Mouse (Mus musculus) natural killer cell, adult 2 months (primary cell): ENCODE data around the gene Gm21987.

ENCODE experiments used
- DNase-seq, 2 experiments: peaks; one replicate each; pipeline ENCODE4 v3.0.0; 2022; ENCODE audit warnings: low spot score in 2 of 2

Gene Gm21987

DNA sequence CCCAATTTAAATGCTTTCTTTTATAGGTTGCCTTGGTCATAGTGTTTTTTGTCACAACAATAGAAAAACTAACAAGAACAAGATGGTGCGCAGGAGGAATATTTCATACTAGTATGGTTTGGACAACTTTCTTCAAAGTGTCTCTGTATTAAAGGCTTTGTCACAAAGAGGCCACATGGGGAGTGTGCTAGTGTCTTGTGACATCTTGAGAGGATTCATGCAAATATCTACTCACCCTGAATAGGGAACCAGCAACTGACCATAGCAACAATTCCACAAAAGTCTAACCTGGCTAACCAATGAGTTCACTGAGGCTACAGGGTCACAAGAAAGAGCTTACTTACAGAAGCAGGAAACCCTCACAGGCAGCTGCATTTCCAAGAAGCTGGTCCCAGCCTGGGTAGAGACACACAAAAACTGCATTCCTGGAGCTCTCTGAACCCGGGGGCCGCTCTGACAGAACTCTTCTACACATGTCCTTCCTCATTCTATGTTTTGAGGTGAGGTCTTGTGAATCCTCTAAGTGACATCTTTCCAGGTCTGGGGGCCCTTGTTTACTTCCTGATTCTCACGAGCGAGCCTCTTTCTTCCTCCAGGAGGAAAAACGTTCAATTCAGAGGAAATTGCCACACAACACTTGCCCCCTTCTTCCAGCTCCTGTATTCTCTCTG lies 48.4 kb downstream of the Gm21987 start:
- no peak for DNase-seq

- peak; percentile 54 to 68 for DNase-seq
These were observed 49.3 kb downstream of the Gm21987 start for GRCm38 (mm10) chr16:38396155-38396554.

- DNase-seq, result no peak
These were observed 51.4 kb downstream of the Gm21987 start for GRCm38 (mm10) chr16:38398266-38398665.

- DNase-seq, result peak; percentile 23 to 58
These were observed 52.2 kb downstream of the Gm21987 start for GRCm38 (mm10) chr16:38399076-38399475.

DNA sequence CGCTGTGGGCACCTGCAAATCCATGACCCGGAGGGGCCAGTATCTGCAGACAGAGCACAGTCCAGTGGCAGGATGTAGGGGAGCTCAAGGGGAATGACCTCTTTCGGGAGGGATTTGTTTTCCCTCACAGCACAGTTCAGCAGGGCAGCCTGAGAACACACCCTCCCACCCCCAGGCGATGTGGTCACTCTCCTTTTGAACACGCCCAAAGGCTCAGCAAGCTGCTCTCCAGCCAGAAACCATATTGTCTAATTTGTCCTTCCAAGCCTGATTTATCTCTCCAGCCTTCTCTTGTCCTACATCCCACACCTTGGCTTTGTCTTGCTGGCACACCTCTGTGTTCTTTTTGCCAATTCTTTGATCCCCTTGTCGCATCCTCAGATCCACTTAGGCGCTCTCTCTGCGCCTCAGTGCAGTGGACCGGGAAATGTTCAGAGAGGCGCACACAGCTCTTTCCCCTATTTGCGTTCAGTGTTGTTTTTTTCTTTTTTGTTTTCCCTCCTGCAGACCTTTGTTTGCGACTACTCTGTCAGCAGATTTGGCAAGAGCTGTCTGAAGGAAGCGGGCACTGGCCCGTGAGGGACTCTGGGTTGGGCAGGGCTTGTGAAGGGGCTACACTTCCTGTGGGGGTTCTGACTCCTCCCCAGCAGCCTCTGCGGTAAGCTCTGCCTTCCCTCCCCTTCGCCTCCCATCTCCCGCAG lies 52.8 kb downstream of the Gm21987 start:
- DNase-seq, result peak; percentile 51 to 59

DNA sequence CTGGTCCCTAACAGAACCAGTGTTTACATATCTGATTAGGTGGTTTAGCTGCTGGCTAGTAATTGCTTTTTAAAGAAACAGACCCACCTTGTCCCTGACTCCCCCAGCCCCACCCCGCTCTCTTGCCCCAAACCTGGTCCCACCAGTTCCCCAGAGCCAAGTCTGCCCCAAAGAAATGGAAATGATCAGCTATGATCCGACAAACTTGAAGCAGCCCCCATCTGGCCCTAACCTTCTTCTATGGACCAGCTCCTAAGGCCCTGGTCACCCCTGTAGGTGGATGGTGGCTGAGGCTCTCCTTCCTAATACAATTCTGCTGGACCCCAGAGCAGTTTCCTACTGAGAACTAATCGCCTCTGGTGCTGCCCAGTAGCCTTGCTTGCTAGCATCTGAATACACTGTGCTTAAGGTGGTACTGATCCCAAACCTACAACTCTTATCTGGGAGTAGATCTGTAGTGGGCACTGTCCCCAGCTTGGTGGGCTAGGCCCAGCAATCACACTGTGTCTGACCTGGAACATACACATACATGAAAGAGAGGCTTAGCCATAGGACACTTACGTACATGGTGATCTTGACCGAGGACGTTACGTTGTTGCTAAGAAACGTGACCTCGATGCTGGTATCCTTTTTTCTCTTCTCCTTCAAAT lies 53.6 kb downstream of the Gm21987 start:
- no peak for DNase-seq

DNA sequence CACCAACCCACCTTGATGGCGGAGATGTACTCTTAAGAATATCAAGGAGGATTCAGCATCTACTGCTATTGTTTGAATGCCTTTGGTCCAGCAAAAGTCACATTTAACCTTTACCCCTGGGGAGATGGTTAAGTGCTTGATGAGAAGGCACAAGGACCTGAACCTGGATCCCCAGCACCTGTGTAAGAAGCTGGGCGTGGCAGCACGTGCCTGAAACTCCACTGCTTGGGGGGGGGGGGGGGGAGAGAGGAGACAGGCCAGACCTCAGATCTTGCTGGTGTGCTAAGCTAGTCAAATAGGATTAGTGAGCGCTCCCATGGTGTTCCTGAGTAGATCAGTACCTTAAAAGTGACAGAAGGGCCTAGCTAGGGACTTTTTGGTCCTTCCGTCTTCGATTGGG lies 54.6 kb downstream of the Gm21987 start:
- DNase-seq, result no peak

- DNase-seq, result peak; percentile 71 to 73
These were observed 56.8 kb downstream of the Gm21987 start for GRCm38 (mm10) chr16:38403639-38404038.

- DNase-seq, result no peak
These were observed 59.5 kb downstream of the Gm21987 start for GRCm38 (mm10) chr16:38406293-38406692.

DNA sequence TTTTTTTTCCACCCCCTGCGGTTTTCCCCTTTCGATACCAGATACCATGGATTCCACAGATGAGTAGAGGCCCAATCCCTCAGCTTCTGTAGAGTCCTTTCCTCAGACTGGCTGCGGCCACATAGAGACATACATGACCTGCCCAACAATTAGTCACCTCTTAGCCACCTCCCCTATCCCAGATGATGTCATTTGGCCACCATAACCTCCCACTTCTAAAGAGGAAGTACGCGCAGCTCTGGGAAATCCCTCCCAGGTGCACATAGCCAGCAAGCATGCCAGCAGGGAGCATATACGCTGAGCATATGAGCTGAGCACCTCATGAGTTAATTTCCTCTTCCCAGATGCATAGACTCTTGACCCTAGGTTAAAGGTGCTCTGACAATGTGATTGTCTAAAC lies 59.9 kb downstream of the Gm21987 start:
- DNase-seq, result peak; percentile 19 to 47

- DNase-seq, result peak; percentile 47 to 49
These were observed 60.7 kb downstream of the Gm21987 start for GRCm38 (mm10) chr16:38407584-38407983.

DNA sequence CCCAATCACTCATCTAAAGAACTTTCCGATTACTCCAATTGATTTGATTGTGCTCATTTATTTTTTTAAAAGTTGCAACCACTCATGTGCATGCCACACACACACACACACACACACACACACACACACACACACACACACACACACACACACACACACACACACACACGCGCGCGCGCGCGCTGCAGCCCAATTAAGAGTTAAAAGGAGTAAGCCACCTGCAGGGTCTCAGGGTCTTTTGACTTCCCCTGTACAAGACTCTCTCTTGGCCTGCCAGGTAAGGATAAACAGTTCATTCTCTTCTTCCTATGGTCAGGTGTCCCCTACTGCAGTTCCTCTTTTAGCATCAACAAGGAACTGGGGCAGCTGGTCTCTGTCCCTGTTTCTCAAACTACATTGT lies 61.6 kb downstream of the Gm21987 start:
- no peak for DNase-seq
